Mouse (Mus musculus) kidney, adult 2 months (tissue): ENCODE results near the gene Cntnap1. TPM values are rescaled to one million over a fixed set of nuclear protein-coding genes. Genes with fewer than 3 reads are reported as not detected.
"Not testable (repeated sequence)": the region's sequence is repeated elsewhere in the genome, so short reads cannot be mapped to it uniquely, and the experiment has no call there.

ENCODE experiments used
- DNase-seq: peaks from one replicate; pipeline ENCODE4 v3.0.0; 2021
- H3K27ac ChIP-seq: fragments of 200-500 bp; 2 replicates; pipeline ENCODE4 v1.5.1; 2012; ENCODE audit warnings: low read depth, low read length, control low read depth, inconsistent platforms; ENCODE audit not compliant: insufficient read depth
- H3K27me3 ChIP-seq: fragments of 200-500 bp; replicated peaks from 2 replicates; pipeline ENCODE4 v1.6.1; 2012; ENCODE audit warnings: mild to moderate bottlenecking, moderate library complexity, low read length, inconsistent platforms; ENCODE audit not compliant: control insufficient read depth, insufficient read depth
- H3K36me3 ChIP-seq: fragments of 200-500 bp; 2 replicates; pipeline ENCODE4 v1.6.1; 2012; ENCODE audit warnings: mild to moderate bottlenecking, moderate library complexity, low read length, inconsistent platforms; ENCODE audit not compliant: control insufficient read depth, insufficient read depth
- H3K4me1 ChIP-seq: fragments of 200-500 bp; 2 replicates; pipeline ENCODE4 v1.6.1; 2011; ENCODE audit warnings: low read length; ENCODE audit not compliant: control insufficient read depth, insufficient read depth
- H3K4me3 ChIP-seq: fragments of 200-500 bp; 2 replicates; pipeline ENCODE4 v1.5.1; 2011; ENCODE audit warnings: mild to moderate bottlenecking, low read depth, low read length, control low read depth; ENCODE audit not compliant: insufficient read depth
- CTCF ChIP-seq: fragments of 200-500 bp; conservative IDR thresholded peaks from 2 replicates; pipeline ENCODE4 v1.5.1; 2011; ENCODE audit warnings: low read depth, mild to moderate bottlenecking, control low read depth, low read length, moderate library complexity, mixed read lengths; ENCODE audit not compliant: insufficient read depth, insufficient read length
- POLR2A ChIP-seq: fragments of 200-500 bp; IDR thresholded peaks from one replicate; pipeline ENCODE4 v1.6.1; 2011; ENCODE audit warnings: low read depth, low read length, control low read depth
- WGBS: fragments of 180-500 bp; shearing (Covaris S2); methylation state at CpG from one replicate; pipeline ENCODE4 v1.1.7; 2018; 5-methylcytosine and 5-hydroxymethylcytosine counted together
- polyA plus RNA-seq: library from polyadenylated mRNA; depleted of rRNA; stranded (reverse); fragments of >200 nt; gene quantifications from 2 replicates; pipeline ENCODE4 v1.2.3, GENCODE M21; 2012

Cntnap1 gene
- polyA plus RNA-seq, 1 experiment = 3.6 TPM

DNA sequence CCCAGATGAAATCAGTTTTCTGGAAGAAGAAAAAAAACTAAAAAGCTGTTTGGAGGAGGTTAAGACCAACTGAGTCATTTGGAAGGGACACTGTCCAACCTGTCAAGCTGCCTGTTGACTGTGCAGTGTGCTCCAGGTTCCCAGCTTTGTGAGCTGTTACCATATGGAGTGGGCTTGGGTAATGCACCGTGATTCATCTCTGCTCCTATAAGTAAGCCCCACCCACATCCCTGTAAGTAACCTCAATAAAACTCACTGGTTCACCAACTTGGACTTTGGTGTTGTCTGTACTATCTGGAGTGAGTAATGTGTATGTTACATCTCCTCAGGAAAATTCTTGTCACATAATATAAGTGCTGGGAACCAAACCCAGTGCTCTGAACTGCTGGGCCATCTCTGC lies 17.5 kb upstream of the Cntnap1 start:
- Histone ChIP-seq H3K4me1 (0 out of 2 replicates have a peak, but pooled peaks cover 3% of the 10 kb centered on the region), H3K27me3 (no peaks in the 10 kb centered on the region), H3K4me3 (no peak overlapping the region), H3K27ac (no peak overlapping the region), H3K36me3 (no peaks in the 10 kb centered on the region)
- DNase-seq = no peak
- TF ChIP-seq CTCF (no peak), POLR2A (no peak)
- 77% methylated on average over 1 of the region's 1 CpGs for WGBS

DNA sequence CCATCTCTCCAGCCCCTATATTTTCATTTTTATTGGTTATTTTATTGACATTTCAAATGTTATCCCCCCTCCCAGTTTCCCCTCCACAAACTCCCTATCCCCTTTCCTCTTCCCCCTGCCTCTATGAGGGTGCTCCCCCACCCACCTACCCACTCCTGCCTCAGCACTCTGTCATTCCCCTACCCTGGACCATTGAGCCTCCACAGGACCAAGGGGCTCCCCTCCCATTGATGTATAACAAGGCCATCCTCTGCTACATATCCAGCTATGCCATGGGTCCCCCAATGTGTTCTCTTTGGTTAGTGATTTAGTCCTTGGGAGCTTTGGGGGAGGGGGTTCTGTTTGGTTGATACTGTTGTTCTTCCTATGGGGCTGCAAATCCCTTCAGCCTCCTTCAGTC lies 15.7 kb upstream of the Cntnap1 start:
- H3K27ac ChIP-seq = no peak overlapping the region
- no peak for TF ChIP-seq CTCF
- TF ChIP-seq POLR2A = no peak
- H3K4me3 ChIP-seq = no peak overlapping the region
- 0 out of 2 replicates have a peak, but pooled peaks cover 3% of the 10 kb centered on the region for H3K4me1 ChIP-seq
- H3K36me3 ChIP-seq = no peaks in the 10 kb centered on the region
- no peaks in the 10 kb centered on the region for H3K27me3 ChIP-seq
- DNase-seq = no peak

- no peaks in the 10 kb centered on the region for H3K27me3 ChIP-seq
- WGBS = 83% methylated on average over 6 of the region's 6 CpGs
- H3K27ac ChIP-seq = no peak overlapping the region
- no peak overlapping the region for H3K4me3 ChIP-seq
- H3K4me1 ChIP-seq = 0 out of 2 replicates have a peak, but pooled peaks cover 3% of the 10 kb centered on the region
- no peak for DNase-seq
- TF ChIP-seq POLR2A = no peak
- TF ChIP-seq CTCF = no peak
- no peaks in the 10 kb centered on the region for H3K36me3 ChIP-seq
Measured at GRCm38 (mm10) chr11:101155151-101155550, 15.2 kb upstream of the Cntnap1 start.

- Histone ChIP-seq H3K4me1 (0 out of 2 replicates have a peak, but pooled peaks cover 3% of the 10 kb centered on the region), H3K36me3 (no peaks in the 10 kb centered on the region), H3K27ac (no peak within 1 kb of the TSS), H3K27me3 (no peaks in the 10 kb centered on the region), H3K4me3 (peak within 1 kb of the TSS; percentile 32; the same call in 1 of the 2 replicates)
- 5% methylated on average over 36 of the region's 36 CpGs for WGBS
- TF ChIP-seq CTCF (no peak), POLR2A (no peak)
- peak; percentile 64 for DNase-seq
Measured at GRCm38 (mm10) chr11:101155728-101156371, 14.5 kb upstream of the Cntnap1 start, which contains the start of gene Tubg2. Gene Tubg2 (plus strand): TSS chr11:101155907.

DNA sequence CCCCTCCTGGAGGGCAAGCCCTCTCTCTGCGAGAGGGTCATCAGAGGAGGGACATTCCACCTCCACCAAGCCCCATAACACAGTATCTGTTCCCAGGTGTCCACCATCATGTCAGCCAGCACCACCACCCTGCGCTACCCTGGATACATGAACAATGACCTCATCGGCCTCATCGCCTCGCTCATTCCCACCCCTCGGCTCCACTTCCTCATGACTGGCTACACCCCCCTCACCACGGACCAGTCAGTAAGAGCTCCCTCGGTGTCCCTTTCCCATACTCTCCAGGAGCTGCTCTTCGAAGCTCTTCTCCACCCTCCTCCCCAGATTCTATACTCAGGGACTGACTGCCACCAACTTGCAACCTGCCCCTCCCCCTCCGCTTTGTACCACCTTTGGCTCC lies 10.2 kb upstream of the Cntnap1 start:
- H3K4me1 ChIP-seq, H3K4me3 ChIP-seq, DNase-seq, H3K27me3 ChIP-seq, H3K36me3 ChIP-seq, H3K27ac ChIP-seq: not testable (repeated sequence)
- 81% methylated on average over 10 of the region's 10 CpGs for WGBS

- not testable (repeated sequence) for H3K4me3 ChIP-seq, H3K4me1 ChIP-seq, H3K36me3 ChIP-seq, H3K27me3 ChIP-seq, DNase-seq, H3K27ac ChIP-seq
- WGBS = 80% methylated on average over 8 of the region's 8 CpGs
Measured at GRCm38 (mm10) chr11:101160981-101161505, 9.3 kb upstream of the Cntnap1 start.

GRCm38 (mm10) chr11:101161551-101161950 lies 8.8 kb upstream of the Cntnap1 start:
- Histone ChIP-seq H3K4me3 (no peak overlapping the region), H3K4me1 (no peaks in the 10 kb centered on the region), H3K27ac (no peak overlapping the region), H3K27me3 (no peaks in the 10 kb centered on the region), H3K36me3 (peaks cover 4% of the 10 kb centered on the region; the same call in 1 of the 2 replicates)
- TF ChIP-seq CTCF (no peak), POLR2A (no peak)
- WGBS = 94% methylated on average over 15 of the region's 15 CpGs
- DNase-seq = no peak

GRCm38 (mm10) chr11:101162301-101162700 lies 8.0 kb upstream of the Cntnap1 start:
- no peaks in the 10 kb centered on the region for H3K27me3 ChIP-seq
- TF ChIP-seq POLR2A (no peak), CTCF (no peak)
- peak; percentile 17 for DNase-seq
- no peaks in the 10 kb centered on the region for H3K4me1 ChIP-seq
- WGBS = 62% methylated on average over 5 of the region's 5 CpGs
- no peak overlapping the region for H3K27ac ChIP-seq
- H3K4me3 ChIP-seq = no peak overlapping the region
- peaks cover 4% of the 10 kb centered on the region; the same call in 1 of the 2 replicates for H3K36me3 ChIP-seq
